Mouse (Mus musculus) heart, adult 9 months (tissue): Measurements from ENCODE around the gene Ccdc73.
A peak's percentile ranks its signal among the peaks of the same experiment; 100 is the strongest.
"Not testable (repeated sequence)": the region's sequence is repeated elsewhere in the genome, so short reads cannot be mapped to it uniquely, and the experiment has no call there.

ENCODE experiments used
- DNase-seq, 2 experiments: peaks; one replicate each; pipeline ENCODE4 v3.0.0; 2022; ENCODE audit warnings: low spot score in 2 of 2

Gene Ccdc73

GRCm38 (mm10) chr2:104869101-104869500 lies 1.5 kb downstream of the Ccdc73 start:
- no peak for DNase-seq

- DNase-seq = no peak
Measured at GRCm38 (mm10) chr2:104878794-104879193, 11.2 kb downstream of the Ccdc73 start.

GRCm38 (mm10) chr2:104886109-104886508 lies 18.5 kb downstream of the Ccdc73 start:
- DNase-seq = no peak

- not testable (repeated sequence) for DNase-seq
Measured at GRCm38 (mm10) chr2:104887331-104887730, 19.7 kb downstream of the Ccdc73 start.

DNA sequence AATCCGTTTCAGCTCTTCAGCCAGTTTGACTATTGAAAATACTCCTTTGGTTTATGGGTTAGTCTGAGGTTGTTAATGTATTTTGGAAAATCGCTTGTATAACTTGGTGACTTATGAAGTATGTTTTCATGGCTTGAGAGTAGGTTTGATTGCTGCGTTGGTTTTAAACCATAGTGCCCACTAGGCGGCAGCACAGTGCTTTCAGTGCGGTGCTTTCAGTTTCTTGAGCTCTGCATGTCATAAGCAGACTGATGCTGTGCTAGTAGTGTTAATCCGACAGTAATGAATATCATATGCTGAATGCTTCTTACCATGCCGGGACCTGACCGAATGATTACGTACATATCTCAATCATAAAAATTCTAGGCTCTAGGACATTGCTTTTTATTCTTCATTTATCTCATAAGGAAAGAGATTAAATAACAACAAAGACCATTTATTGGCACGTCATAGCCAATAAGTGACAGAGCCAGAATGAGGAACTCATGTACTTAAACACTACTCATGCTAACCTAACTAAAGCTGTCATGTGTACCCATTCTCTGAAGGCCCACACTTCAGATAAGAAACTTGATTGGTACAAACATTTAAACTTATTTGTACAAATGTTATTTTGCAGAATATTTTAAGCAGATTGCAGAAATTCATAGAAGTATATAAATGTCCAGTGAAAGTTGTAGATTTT lies 20.4 kb downstream of the Ccdc73 start:
- DNase-seq = peak; percentile 11 to 61

- DNase-seq = no peak
Measured at GRCm38 (mm10) chr2:104899975-104900374, 32.4 kb downstream of the Ccdc73 start.

DNA sequence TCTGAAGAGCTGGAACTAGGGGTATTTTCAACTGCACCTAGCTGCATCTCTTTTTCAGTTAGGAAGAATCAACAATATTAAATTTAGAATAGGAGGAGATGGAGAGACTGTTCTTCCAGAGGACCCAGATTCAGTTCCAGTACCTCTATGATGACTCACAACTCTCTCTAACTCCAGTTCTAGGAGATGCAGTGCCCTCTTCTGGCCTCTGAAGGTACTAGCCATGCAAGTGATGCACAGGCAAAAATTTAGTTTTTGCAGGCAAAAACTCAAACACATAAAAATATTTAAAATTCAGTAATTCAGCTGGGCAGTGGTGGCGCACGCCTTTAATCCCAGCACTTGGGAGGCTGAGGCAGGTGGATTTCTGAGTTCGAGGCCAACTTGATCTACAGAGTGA lies 48.1 kb downstream of the Ccdc73 start:
- no peak for DNase-seq

DNA sequence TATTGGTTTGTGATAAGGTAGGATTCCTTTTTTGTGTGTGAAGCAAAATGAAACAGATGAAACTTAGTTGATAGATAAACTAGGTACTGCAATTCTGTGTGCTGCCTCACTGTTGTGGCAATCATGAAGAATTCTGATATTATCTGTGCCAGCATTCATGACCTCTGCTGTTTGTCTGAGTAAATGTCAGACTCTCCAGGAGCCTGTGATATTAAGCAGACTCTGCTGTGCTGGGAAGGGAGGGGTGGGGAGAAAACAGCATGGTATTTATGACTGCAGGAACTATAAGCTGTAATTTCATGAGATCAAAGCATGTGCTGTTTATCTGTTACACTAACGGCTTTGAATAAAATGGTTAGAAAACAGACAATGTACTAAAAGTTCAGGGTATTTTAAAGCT lies 96.9 kb downstream of the Ccdc73 start:
- peak; percentile 6 to 24 for DNase-seq

DNA sequence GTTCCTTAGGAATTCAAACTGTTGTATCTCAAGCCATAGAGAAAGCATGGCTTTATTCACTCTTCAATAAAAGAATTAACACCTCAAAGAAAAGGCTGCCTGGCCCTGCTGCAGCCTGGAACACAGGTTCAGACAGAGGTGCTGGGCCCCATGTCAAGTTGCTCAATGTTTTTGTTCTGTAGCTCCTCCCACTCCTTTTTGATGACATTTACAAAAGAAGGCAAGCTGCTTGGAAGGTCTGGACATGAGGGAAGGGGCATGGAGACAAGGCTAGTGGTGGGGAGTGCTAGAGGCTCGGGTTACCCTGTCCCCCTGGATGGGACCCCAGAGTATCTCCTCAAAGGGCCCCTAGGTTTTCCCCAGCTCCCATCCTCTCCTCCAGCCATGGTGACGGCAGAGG lies 114.1 kb downstream of the Ccdc73 start:
- DNase-seq = no peak

DNA sequence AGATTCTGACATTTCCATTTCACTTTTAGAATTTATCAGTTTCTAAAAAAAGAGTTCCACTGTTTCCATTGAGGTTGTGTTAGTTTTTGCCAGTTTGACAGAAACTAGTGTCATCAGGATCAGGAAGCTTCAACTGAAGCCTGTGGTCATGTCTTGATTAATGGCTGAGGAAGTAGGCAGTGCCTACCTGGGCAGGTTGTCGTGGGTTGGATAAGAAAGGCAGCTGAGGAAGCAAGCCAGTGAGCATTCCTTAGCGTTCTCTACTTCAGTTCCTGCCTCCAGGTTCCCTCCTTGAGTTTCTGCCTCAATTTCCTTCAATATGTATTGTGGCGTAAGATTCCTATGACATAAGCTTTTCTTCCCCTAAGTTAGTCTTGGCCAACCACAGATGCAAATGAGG lies 118.2 kb downstream of the Ccdc73 start:
- DNase-seq = no peak

DNA sequence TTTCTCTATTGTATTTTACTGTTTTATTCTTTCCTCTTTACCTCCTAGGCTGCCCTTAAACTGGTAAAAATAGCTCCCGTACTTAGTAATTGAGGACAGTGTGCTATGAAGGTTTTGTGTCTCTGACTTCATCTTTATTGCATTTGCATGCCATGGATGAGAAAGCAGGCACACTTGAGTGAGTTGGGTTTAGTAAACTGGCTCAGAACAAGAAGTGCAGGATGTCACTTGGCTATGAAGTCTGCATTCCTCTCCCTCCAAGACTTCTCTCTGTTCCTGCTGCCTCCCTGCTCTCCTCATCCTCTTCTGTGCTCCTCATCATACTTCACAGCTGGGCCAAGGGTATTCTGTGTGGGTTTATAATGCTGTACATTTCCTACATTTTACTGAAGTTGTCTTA lies 121.4 kb downstream of the Ccdc73 start:
- no peak for DNase-seq

DNA sequence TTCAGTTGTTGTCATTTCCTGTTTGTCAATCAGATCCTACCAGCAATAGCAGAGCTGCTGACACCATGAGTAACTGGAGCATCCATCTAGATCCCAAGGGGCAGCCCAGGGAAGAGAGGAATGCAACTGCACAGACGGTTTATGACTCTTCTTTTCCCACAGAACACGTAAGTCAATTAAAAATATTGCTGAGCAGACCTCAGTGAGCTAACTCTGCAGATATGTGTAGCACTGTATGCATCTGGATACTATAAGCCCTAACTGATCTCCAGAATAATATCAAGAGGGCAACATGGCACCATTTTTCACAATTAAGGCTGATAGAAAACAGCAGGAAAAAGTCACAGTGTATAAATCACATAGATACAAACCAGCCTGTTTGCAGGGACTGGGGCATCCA lies 126.8 kb downstream of the Ccdc73 start:
- no peak for DNase-seq

DNA sequence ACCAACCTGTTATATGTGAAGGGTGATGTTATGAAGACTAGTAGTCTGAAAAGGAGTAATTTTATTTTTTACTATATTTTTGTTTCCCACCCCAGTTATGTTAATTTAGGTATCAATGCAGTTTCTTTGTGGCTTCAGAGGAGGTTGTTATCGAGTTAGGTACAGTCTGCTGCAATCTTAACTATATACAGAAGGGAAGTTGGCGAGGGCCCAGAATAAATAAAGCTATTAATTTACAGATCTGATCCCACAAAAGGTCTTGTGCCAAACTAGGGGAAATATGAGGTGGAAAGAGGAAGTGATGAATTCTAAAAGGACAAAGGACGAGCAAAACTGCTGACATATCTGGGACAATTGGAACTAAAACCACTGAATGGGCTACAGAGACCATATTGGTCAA lies 128.6 kb downstream of the Ccdc73 start:
- DNase-seq = no peak

- DNase-seq = no peak
Measured at GRCm38 (mm10) chr2:105007236-105007635, 139.6 kb downstream of the Ccdc73 start.

GRCm38 (mm10) chr2:105016192-105016966 lies 148.8 kb downstream of the Ccdc73 start:
- peak in 1 of 2 experiments; percentile 7 for DNase-seq

DNA sequence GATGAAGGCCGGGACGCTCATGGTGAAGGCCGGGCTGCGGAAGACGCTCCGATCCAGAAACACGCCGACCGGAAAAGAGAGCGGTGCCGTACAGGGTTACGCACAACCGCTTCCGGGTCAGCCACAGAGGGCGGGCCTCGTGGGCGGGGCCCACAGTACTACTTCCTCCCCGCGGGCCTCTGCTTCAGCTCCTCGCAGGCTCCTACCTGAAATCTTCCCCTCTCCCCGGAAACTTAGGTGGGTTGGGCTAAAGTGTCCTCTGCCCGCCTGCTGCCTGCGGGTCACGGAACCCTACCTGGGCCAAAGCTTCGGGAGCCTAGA lies 149.3 kb downstream of the Ccdc73 start, which contains the start of gene Eif3m:
Gene Eif3m, minus strand, starts transcription at position 114 of the 321 bp plus-strand sequence.
- DNase-seq = peak; percentile 89 to 93

DNA sequence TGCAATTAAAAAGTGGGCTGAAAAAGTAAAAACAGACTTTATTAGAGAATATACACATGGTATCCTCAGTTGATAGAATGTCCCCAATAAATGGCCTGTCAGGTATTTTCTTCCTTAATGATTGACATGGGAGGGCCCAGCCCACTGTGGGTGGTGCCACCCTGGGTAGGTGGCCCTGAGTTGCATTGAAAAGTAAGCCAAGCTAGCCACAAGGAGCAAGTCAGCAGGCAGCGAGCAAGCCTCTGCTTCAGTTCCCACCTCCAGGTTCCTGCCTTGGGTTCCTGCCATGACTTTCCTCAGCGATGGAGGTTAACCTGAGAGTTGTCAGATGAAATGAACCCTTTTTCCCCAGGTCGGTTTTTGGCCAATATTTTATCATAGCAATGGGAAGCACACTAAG lies 150.2 kb downstream of the Ccdc73 start:
- no peak for DNase-seq

GRCm38 (mm10) chr2:105019457-105019856 lies 151.9 kb downstream of the Ccdc73 start:
- no peak for DNase-seq

DNA sequence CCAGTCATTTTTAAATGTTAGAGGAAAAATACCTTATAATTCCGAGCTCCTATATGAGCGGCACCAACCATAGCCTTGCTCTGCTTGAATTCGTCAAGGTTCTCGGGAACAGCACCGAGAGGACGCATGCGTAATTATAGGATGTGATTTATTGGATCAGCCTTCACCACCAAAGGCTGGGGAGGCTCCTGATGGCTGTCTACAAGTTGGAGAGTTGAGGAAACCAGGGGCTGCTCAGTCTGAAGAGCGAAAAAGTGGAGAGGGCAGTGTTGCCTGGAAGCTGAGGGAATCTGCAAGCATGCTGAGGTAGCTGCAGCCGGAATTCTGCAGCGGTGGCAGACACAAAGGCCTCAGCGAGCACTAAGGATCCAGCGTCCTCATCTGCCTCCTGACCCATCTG lies 153.7 kb downstream of the Ccdc73 start:
- DNase-seq = no peak

- no peak for DNase-seq
Measured at GRCm38 (mm10) chr2:105021836-105022235, 154.2 kb downstream of the Ccdc73 start.

DNA sequence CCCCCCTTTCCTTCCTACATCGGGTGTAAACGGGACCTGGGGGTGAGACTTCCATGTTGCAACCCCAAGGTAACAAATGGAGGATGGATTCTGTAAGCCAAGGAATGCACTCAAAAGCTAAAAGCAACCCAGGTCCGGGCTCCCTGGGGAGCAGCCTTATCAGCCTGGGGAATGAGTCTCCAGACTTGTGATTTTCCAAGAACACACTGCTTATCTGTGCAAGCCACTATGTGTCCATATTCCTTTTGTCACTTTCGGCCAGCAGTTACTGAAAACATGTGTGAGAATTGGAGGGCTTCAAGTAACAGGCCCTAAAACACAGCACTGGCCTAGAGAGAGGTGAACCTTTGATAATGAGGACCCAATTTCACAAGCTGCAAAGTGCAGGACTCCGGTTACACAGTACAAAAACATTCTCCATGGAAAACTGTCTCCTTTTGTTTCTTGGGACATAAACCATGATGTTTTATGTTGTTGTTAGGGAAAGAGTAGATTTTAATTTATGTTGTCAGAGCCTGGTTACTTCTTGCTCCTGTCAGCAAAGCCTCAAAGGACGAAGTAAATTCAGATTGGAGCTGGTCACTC lies 155.5 kb downstream of the Ccdc73 start:
- peak; percentile 51 to 52 for DNase-seq

DNA sequence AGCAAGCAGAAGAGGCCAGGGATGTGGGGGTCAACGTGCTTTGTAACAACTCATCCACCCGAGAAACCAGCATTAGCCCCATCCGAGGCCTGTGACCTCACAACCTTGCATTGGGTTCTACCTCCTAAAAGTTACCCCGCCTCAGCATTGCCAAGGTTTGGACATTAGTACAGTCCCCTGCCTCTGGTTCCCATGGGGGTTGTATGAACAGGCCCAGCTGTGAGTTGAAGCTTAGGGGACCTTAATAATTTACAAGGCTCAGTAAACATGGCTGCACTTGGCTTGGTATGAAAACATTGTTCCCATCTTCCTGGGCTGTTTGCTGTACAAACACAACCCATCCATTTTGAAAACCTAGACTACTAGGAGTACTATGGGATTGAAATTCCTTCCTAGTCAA lies 156.2 kb downstream of the Ccdc73 start:
- DNase-seq = no peak

DNA sequence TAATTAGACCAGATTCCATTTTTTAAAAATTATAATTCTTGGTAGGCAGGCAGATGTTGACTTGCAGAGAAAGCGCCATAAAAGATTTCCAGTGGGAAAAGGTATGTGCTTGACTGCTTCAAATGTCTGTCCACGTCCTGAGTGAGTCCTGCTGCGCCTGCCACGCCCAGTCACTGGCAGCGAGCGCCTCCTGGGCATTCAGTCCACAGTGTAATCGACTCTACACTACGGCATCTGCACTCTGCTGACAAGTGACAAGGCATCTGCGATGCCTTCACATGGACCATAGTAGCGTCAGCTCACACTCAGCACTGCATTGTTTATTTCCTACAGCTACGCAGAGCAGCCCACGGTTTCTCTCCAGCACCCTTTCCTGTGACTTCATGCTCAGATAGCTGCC lies 158.0 kb downstream of the Ccdc73 start:
- DNase-seq = not testable (repeated sequence)
